Mouse (Mus musculus): Measurements from ENCODE around the gene Calr3.

GRCm38 (mm10) chr8:72421362-72422335 lies 22.0 kb downstream of the Calr3 start, which contains the start of gene Eps15l1:
- TF ChIP-seq GATA1 (IDR thresholded peaks at IDR 0.05; ENCODE audit: low read length) (no peak), TAL1 (IDR thresholded peaks at IDR 0.05; ENCODE audit: low read length) (no peak)
